Mouse (Mus musculus) limb, embryonic 13.5 days (tissue): ENCODE results near the gene Fgf22. TPM values are rescaled to one million over a fixed set of nuclear protein-coding genes. Genes with fewer than 3 reads are reported as not detected.

Source experiments
- ATAC-seq: fragments of 200-750 bp; cut with Nextera tagmentation; 2 replicates; pipeline ENCODE4 v1.8.0; 2017; ENCODE audit warnings: low read depth, moderate number of reproducible peaks, moderate TSS enrichment; ENCODE audit not compliant: low FRiP score
- H3K27ac ChIP-seq: fragments of 300-500 bp; sonication (generic); 2 replicates; pipeline ENCODE4 v1.5.1; 2015; ENCODE audit warnings: inconsistent platforms, mild to moderate bottlenecking, moderate library complexity
- H3K27me3 ChIP-seq: fragments of 300-500 bp; sonication (generic); 2 replicates; pipeline ENCODE4 v1.6.1; 2015; ENCODE audit warnings: mild to moderate bottlenecking, inconsistent platforms
- H3K36me3 ChIP-seq: fragments of 300-500 bp; sonication (generic); 2 replicates; pipeline ENCODE4 v1.6.1; 2015; ENCODE audit warnings: inconsistent platforms, mild to moderate bottlenecking, moderate library complexity
- H3K4me1 ChIP-seq: fragments of 300-500 bp; sonication (generic); 2 replicates; pipeline ENCODE4 v1.6.1; 2015; ENCODE audit warnings: inconsistent platforms
- H3K4me2 ChIP-seq: fragments of 300-500 bp; sonication (generic); replicated peaks from 2 replicates; pipeline ENCODE4 v1.6.1; 2015; ENCODE audit warnings: inconsistent platforms, mild to moderate bottlenecking, moderate library complexity
- H3K4me3 ChIP-seq: fragments of 300-500 bp; sonication (generic); 2 replicates; pipeline ENCODE4 v1.5.1; 2015; ENCODE audit warnings: moderate library complexity, mild to moderate bottlenecking, inconsistent platforms
- H3K9ac ChIP-seq: fragments of 300-500 bp; sonication (generic); 2 replicates; pipeline ENCODE4 v1.6.1; 2015; ENCODE audit warnings: mild to moderate bottlenecking, inconsistent platforms
- H3K9me3 ChIP-seq: fragments of 300-500 bp; sonication (generic); 2 replicates; pipeline ENCODE4 v1.6.1; 2016; ENCODE audit warnings: inconsistent platforms
- WGBS: fragments of 180-500 bp; shearing (Covaris S2); methylation state at CpG from one replicate; pipeline ENCODE4 v1.1.7; 2015; 5-methylcytosine and 5-hydroxymethylcytosine counted together
- polyA plus RNA-seq: library from polyadenylated mRNA; unstranded; fragments of >200 nt; fragmentation: Nextera tagmentation; extraction: Ambion mirVana; gene quantifications from 2 replicates; pipeline ENCODE4 v1.2.1, GENCODE M21; 2015

Gene Fgf22
- 0.34 and 0.47 TPM in 2 replicates for polyA plus RNA-seq

DNA sequence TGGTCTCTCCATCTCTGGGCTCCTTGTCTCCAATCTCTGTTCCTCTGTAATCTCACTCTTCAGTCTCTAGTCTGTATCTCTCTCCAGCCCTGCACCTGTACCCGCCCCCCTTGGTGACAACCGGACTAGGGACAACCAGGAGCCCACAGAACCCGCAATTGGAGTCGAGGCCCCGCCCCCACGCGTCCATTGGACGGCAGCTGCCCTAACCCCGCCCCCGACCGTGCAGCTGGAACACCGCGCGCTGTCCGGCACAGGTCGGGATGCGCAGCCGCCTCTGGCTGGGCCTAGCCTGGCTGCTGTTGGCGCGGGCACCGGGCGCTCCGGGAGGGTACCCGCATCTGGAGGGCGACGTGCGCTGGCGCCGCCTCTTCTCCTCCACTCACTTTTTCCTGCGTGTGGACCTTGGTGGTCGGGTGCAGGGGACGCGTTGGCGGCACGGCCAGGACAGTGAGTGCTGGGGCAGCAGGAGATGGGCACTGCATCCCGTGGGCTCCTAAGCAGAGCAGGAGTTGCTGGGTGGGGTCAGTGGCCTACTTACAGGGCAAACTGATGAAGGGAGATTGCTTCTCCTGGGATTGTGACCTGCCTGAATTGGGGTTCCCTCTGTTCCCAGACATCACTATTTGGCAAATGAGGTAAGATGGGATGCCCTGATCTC is at the start of gene Fgf22:
Gene Fgf22 (plus strand): TSS at position 221 of the 661 bp plus-strand sequence.
- peak; percentile 79; the same call in 1 of the 2 replicates for ATAC-seq
- Histone ChIP-seq H3K4me1 (peaks cover 10% of the 10 kb centered on the region), H3K4me3 (peak within 1 kb of the TSS; percentile 40), H3K9me3 (no peaks in the 10 kb centered on the region), H3K27me3 (no peaks in the 10 kb centered on the region; the same call in 1 of the 2 replicates), H3K9ac (peak within 1 kb of the TSS; percentile 54; the same call in 1 of the 2 replicates), H3K4me2 (peak within 1 kb of the TSS; percentile 73), H3K27ac (no peak within 1 kb of the TSS), H3K36me3 (peaks cover 43% of the 10 kb centered on the region)
- 2% methylated on average over 35 of the region's 36 CpGs for WGBS

DNA sequence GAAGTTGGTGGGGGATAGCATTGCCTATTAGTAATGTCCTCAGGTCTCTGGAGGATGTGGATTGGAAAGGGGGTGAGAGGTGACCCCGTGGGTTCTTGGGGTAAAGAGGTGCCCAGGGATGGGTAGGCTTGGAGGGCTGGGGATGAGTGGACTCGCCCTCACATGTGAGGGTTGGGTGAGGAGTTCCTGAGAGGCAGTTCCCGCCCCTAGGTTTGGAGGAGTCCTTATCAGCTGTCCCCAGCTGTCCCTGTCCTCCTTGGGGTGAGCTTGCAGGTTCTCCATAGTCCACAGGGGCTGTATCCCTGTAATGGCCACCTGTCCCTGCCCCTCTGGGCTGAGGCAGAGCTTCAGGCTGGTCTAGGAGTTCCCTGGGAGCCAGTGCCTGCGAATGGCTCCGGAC is 48.9 kb upstream of the Fgf22 start:
- 76% methylated on average over 5 of the region's 5 CpGs for WGBS
- H3K9ac ChIP-seq, result peak overlapping the region; percentile 90
- H3K27ac ChIP-seq, result no peak overlapping the region

DNA sequence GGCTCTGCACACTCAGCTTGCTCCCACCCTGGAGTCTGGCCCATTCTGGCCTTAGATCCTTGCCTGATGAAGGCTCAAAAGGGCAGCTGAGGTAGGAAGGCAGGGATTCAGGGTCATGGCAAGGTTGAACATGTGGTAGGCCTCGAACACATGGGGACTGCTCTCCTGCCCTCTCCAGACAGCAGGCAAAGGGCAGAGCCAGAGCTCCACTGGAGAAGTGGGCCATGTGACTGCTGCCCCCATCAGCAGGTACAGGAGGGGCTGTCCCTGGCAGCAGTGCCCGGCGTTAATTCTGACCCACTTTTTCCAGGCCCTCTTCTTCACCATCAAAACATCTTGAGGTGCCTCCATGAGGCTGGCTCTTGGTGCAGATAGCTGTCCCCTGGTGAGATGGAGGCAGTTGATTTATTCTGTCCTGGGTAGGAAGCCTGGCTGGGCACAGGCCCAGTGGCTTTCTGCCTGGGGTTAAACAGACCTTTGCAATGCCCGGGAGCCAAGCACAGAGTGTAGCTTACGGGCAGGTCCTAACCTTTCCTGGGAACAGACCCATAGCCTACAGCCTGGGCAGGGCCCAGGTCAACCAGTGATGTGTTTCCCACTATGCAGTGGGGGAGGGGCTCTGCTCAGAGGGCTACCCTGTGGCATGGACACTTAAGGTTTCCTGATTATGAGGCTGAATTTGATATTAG is 48.3 kb upstream of the Fgf22 start:
- Histone ChIP-seq H3K9ac (peak overlapping the region; percentile 90), H3K4me1 (peaks cover 34% of the 10 kb centered on the region), H3K36me3 (peaks cover 53% of the 10 kb centered on the region), H3K4me2 (peak overlapping the region; percentile 98), H3K9me3 (no peaks in the 10 kb centered on the region), H3K27me3 (no peaks in the 10 kb centered on the region), H3K27ac (peak overlapping the region; percentile 6; the same call in 1 of the 2 replicates), H3K4me3 (peak overlapping the region; percentile 78)
- no peak for ATAC-seq
- 83% methylated on average over 5 of the region's 5 CpGs for WGBS

More for the DNA sequence above, 48.9 kb upstream of the Fgf22 start:
- H3K9me3 ChIP-seq, result no peaks in the 10 kb centered on the region
- peaks cover 47% of the 10 kb centered on the region for H3K36me3 ChIP-seq
- H3K27me3 ChIP-seq, result no peaks in the 10 kb centered on the region
- peak overlapping the region; percentile 98 for H3K4me2 ChIP-seq
- ATAC-seq, result no peak
- peak overlapping the region; percentile 78 for H3K4me3 ChIP-seq
- peaks cover 40% of the 10 kb centered on the region for H3K4me1 ChIP-seq

GRCm38 (mm10) chr10:79707162-79707561 is 47.7 kb upstream of the Fgf22 start:
- 0 out of 2 replicates have a peak overlapping the region, but pooled peaks have one; percentile 6 for H3K27ac ChIP-seq
- no peaks in the 10 kb centered on the region for H3K9me3 ChIP-seq
- H3K4me3 ChIP-seq, result 0 out of 2 replicates have a peak overlapping the region, but pooled peaks have one; percentile 78
- H3K27me3 ChIP-seq, result no peaks in the 10 kb centered on the region
- WGBS, result 82% methylated on average over 1 of the region's 1 CpGs
- peaks cover 59% of the 10 kb centered on the region for H3K36me3 ChIP-seq
- peak overlapping the region; percentile 98 for H3K4me2 ChIP-seq
- peaks cover 31% of the 10 kb centered on the region for H3K4me1 ChIP-seq
- ATAC-seq, result no peak
- H3K9ac ChIP-seq, result peak overlapping the region; percentile 90; the same call in 1 of the 2 replicates

- no peak overlapping the region; the same call in 1 of the 2 replicates for H3K9ac ChIP-seq
- ATAC-seq, result no peak
- H3K4me3 ChIP-seq, result no peak overlapping the region
- WGBS, result 65% methylated on average over 4 of the region's 4 CpGs
- peaks cover 31% of the 10 kb centered on the region for H3K4me1 ChIP-seq
- no peaks in the 10 kb centered on the region for H3K9me3 ChIP-seq
- peaks cover 60% of the 10 kb centered on the region for H3K36me3 ChIP-seq
- 0 out of 2 replicates have a peak, but pooled peaks cover 2% of the 10 kb centered on the region for H3K27me3 ChIP-seq
- H3K4me2 ChIP-seq, result peak overlapping the region; percentile 9; the same call in 1 of the 2 replicates
- no peak overlapping the region for H3K27ac ChIP-seq
Observed at GRCm38 (mm10) chr10:79707759-79708158, 47.1 kb upstream of the Fgf22 start.

DNA sequence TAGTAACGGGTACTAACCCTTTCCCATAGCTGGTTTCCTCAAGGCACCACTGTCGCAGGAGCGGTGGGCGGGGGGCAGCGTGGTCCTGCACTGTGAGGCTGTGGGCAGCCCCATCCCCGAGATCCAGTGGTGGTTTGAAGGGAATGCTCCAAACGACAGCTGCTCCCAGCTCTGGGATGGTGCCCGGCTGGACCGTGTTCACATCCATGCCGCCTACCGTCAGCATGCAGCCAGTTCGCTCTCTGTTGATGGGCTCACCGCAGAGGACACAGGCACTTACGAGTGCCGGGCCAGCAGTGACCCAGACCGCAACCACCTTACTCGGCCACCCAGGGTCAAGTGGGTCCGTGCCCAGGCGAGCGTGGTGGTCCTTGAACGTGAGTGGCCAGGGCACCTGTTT is 46.2 kb upstream of the Fgf22 start:
- Histone ChIP-seq H3K9ac (no peak overlapping the region), H3K27me3 (peaks cover 11% of the 10 kb centered on the region), H3K27ac (peak overlapping the region; percentile 34; the same call in 1 of the 2 replicates), H3K4me1 (peaks cover 31% of the 10 kb centered on the region), H3K4me2 (0 out of 2 replicates have a peak overlapping the region, but pooled peaks have one; percentile 5), H3K36me3 (peaks cover 60% of the 10 kb centered on the region), H3K4me3 (no peak overlapping the region), H3K9me3 (no peaks in the 10 kb centered on the region)
- no peak for ATAC-seq
- 93% methylated on average over 21 of the region's 21 CpGs for WGBS

DNA sequence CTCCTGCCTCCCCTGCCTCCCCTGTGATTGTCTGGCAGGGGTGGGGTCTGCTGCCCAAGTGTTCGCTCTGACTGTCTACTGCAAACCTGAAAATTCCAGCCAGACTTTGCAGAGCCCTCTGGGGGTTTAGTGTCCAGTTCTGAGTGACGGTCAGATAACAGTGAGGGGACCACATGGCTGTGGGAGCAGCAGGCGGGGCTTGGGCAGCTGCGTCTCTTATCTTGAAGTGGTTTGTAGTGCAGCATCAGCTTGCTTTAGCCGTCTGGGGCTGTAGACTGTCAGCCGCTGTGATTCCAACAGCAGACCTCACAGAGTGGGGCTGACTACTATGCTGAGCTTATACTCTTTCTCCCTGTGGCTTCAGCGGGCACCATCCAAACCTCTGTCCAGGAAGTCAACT is 45.6 kb upstream of the Fgf22 start:
- H3K36me3 ChIP-seq, result peaks cover 60% of the 10 kb centered on the region
- H3K4me2 ChIP-seq, result no peak overlapping the region
- WGBS, result 82% methylated on average over 7 of the region's 7 CpGs
- no peaks in the 10 kb centered on the region for H3K9me3 ChIP-seq
- H3K4me1 ChIP-seq, result peaks cover 31% of the 10 kb centered on the region
- no peak overlapping the region for H3K9ac ChIP-seq
- H3K27me3 ChIP-seq, result peaks cover 17% of the 10 kb centered on the region
- H3K4me3 ChIP-seq, result no peak overlapping the region
- H3K27ac ChIP-seq, result no peak overlapping the region
- no peak for ATAC-seq

- peak; percentile 16; the same call in 1 of the 2 replicates for ATAC-seq
- H3K9me3 ChIP-seq, result no peaks in the 10 kb centered on the region
- H3K4me3 ChIP-seq, result no peak overlapping the region
- H3K36me3 ChIP-seq, result peaks cover 48% of the 10 kb centered on the region
- no peak overlapping the region for H3K4me2 ChIP-seq
- H3K27me3 ChIP-seq, result peaks cover 44% of the 10 kb centered on the region
- 100% methylated on average over 1 of the region's 1 CpGs for WGBS
- H3K9ac ChIP-seq, result no peak overlapping the region
- H3K4me1 ChIP-seq, result peaks cover 19% of the 10 kb centered on the region
- no peak overlapping the region for H3K27ac ChIP-seq
Observed at GRCm38 (mm10) chr10:79712029-79712428, 42.8 kb upstream of the Fgf22 start.

GRCm38 (mm10) chr10:79712499-79713126 is 42.3 kb upstream of the Fgf22 start:
- Histone ChIP-seq H3K4me2 (no peak overlapping the region), H3K9ac (no peak overlapping the region), H3K9me3 (no peaks in the 10 kb centered on the region), H3K27ac (no peak overlapping the region), H3K4me3 (no peak overlapping the region), H3K36me3 (peaks cover 43% of the 10 kb centered on the region), H3K4me1 (peaks cover 19% of the 10 kb centered on the region), H3K27me3 (peaks cover 50% of the 10 kb centered on the region)
- WGBS, result 22% methylated on average over 4 of the region's 6 CpGs
- no peak; the same call in 1 of the 2 replicates for ATAC-seq

GRCm38 (mm10) chr10:79713163-79713562 is 41.7 kb upstream of the Fgf22 start:
- peaks cover 19% of the 10 kb centered on the region for H3K4me1 ChIP-seq
- H3K4me3 ChIP-seq, result no peak overlapping the region
- no peak overlapping the region for H3K9ac ChIP-seq
- H3K4me2 ChIP-seq, result no peak overlapping the region
- no peaks in the 10 kb centered on the region for H3K9me3 ChIP-seq
- 30% methylated on average over 1 of the region's 1 CpGs for WGBS
- no peak overlapping the region for H3K27ac ChIP-seq
- ATAC-seq, result no peak
- H3K27me3 ChIP-seq, result peaks cover 55% of the 10 kb centered on the region
- H3K36me3 ChIP-seq, result peaks cover 38% of the 10 kb centered on the region

- H3K9me3 ChIP-seq, result no peaks in the 10 kb centered on the region
- no peak overlapping the region for H3K4me3 ChIP-seq
- H3K27me3 ChIP-seq, result peaks cover 74% of the 10 kb centered on the region
- no peak overlapping the region for H3K27ac ChIP-seq
- H3K36me3 ChIP-seq, result peaks cover 22% of the 10 kb centered on the region
- WGBS, result 76% methylated on average over 4 of the region's 4 CpGs
- ATAC-seq, result no peak
- H3K4me1 ChIP-seq, result peaks cover 19% of the 10 kb centered on the region
- no peak overlapping the region for H3K4me2 ChIP-seq
- no peak overlapping the region for H3K9ac ChIP-seq
Observed at GRCm38 (mm10) chr10:79714996-79715395, 39.9 kb upstream of the Fgf22 start.
